Mouse (Mus musculus): ENCODE results near the gene Lilrb4a.
"Not testable (repeated sequence)": the region's sequence is repeated elsewhere in the genome, so short reads cannot be mapped to it uniquely, and the experiment has no call there.

The Lilrb4a gene

GRCm38 (mm10) chr10:51490691-51491090, at the start of gene Lilrb4a:
Gene Lilrb4a (plus strand): TSS chr10:51490956.
- DNase-seq, result not testable (repeated sequence)

- no peak for DNase-seq
These were observed 39.1 kb upstream of the Lilrb4a start for GRCm38 (mm10) chr10:51451610-51452009.

- DNase-seq, result no peak
These were observed 37.0 kb upstream of the Lilrb4a start for GRCm38 (mm10) chr10:51453616-51454298.

GRCm38 (mm10) chr10:51454365-51454764, 36.4 kb upstream of the Lilrb4a start:
- no peak for DNase-seq

GRCm38 (mm10) chr10:51455762-51456161, 35.0 kb upstream of the Lilrb4a start:
- no peak for DNase-seq

- no peak for DNase-seq
These were observed 34.4 kb upstream of the Lilrb4a start for GRCm38 (mm10) chr10:51456369-51456768.

GRCm38 (mm10) chr10:51463800-51464199, 27.0 kb upstream of the Lilrb4a start:
- not testable (repeated sequence) for DNase-seq

GRCm38 (mm10) chr10:51480397-51480796, 10.4 kb upstream of the Lilrb4a start, which contains the start of the genes Gm49339 and Lilr4b:
Gene Gm49339 (plus strand): TSS chr10:51480612.
Gene Lilr4b (plus strand): TSS chr10:51480632.
- not testable (repeated sequence) for DNase-seq

- DNase-seq, result no peak
These were observed 29.3 kb downstream of the Lilrb4a start for GRCm38 (mm10) chr10:51520021-51520420.

- no peak for DNase-seq
These were observed 30.7 kb downstream of the Lilrb4a start for GRCm38 (mm10) chr10:51521453-51521852.

GRCm38 (mm10) chr10:51526090-51526489, 35.3 kb downstream of the Lilrb4a start:
- no peak for DNase-seq

GRCm38 (mm10) chr10:51526633-51527032, 35.9 kb downstream of the Lilrb4a start:
- no peak for DNase-seq

- DNase-seq, result no peak
These were observed 38.2 kb downstream of the Lilrb4a start for GRCm38 (mm10) chr10:51528840-51529434.

- no peak for DNase-seq
These were observed 38.7 kb downstream of the Lilrb4a start for GRCm38 (mm10) chr10:51529497-51529896.

- DNase-seq, result no peak
These were observed 40.1 kb downstream of the Lilrb4a start for GRCm38 (mm10) chr10:51530813-51531212.

Measured in right cerebral cortex, adult 18-20 months (tissue).